Mouse (Mus musculus): Measurements from ENCODE around the gene Olfr796.

Gene Olfr796

GRCm38 (mm10) chr10:129612470-129612869 lies at the start of gene Olfr796:
Gene Olfr796 (minus strand): TSS chr10:129612570.
- no peak for DNase-seq (ENCODE audit: low read depth)

- no peak for DNase-seq (ENCODE audit: low read depth)
Observed at GRCm38 (mm10) chr10:129657394-129657793, 45.0 kb upstream of the Olfr796 start, which contains the start of gene Olfr800. Gene Olfr800 (plus strand): TSS chr10:129657694.

- no peak for DNase-seq (ENCODE audit: low read depth)
Observed at GRCm38 (mm10) chr10:129651763-129652162, 39.4 kb upstream of the Olfr796 start.

GRCm38 (mm10) chr10:129637184-129637583 lies 24.8 kb upstream of the Olfr796 start, which contains the start of gene Olfr799:
Gene Olfr799 (plus strand): TSS chr10:129637484.
- no peak for DNase-seq (ENCODE audit: low read depth)

GRCm38 (mm10) chr10:129627834-129628233 lies 15.5 kb upstream of the Olfr796 start, which contains the start of gene Olfr798:
Gene Olfr798 (minus strand): TSS chr10:129627934.
- DNase-seq (ENCODE audit: low read depth): no peak

- DNase-seq (ENCODE audit: low read depth): no peak
Observed at GRCm38 (mm10) chr10:129623251-129623650, 10.9 kb upstream of the Olfr796 start.

- no peak for DNase-seq (ENCODE audit: low read depth)
Observed at GRCm38 (mm10) chr10:129621724-129622123, 9.4 kb upstream of the Olfr796 start.

GRCm38 (mm10) chr10:129577066-129577465 lies 35.3 kb downstream of the Olfr796 start:
- DNase-seq (ENCODE audit: low read depth): no peak

- no peak for DNase-seq (ENCODE audit: low read depth)
Observed at GRCm38 (mm10) chr10:129567355-129567754, 45.0 kb downstream of the Olfr796 start, which contains the start of gene Olfr794. Gene Olfr794 (plus strand): TSS chr10:129567655.

All from induced T-regulatory cell, adult 2 months (primary cell).